Mouse (Mus musculus) erythroblast, embryonic 14.5 days (primary cell): ENCODE results near the gene Slc9a6.

ENCODE experiments used
- GATA1 ChIP-seq: IDR thresholded peaks from 2 replicates; pipeline ENCODE4 v1.6.1; 2012; ENCODE audit warnings: low read length, inconsistent platforms, mixed read lengths
- TAL1 ChIP-seq: IDR thresholded peaks from 3 replicates; pipeline ENCODE4 v1.6.1; 2012; ENCODE audit warnings: low read length, inconsistent platforms, mixed read lengths

DNA sequence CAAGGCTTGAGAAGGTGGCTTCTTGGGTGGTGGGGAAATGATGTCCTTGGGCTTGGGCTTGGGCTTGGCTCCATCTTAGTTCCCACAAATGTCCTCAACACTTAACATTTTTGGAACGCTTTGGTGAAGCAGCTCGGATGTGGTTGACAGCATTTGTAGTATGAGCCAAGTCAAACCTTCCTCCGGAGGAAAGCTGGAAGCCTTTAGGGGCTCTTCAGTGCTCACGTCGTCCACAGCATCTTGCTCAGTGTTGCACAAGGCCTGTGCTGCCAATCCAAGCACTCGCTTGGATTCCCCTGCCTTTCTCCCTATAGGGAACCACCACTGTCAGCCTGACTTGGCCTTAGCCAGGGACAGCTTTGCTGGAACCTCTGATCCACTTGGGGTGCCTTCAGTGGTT is 66.0 kb downstream of the Slc9a6 start:
- no peak for TF ChIP-seq TAL1
- no peak for TF ChIP-seq GATA1
